ENCODE assay signal across 23 mouse cellular contexts in genomic region chr17:12485657-12486056, GRCm38 (mm10).
"Had no signal": no experiment of that assay in that cellular context is flagged by ENCODE, and none has a peak within 500 bp of the region (broad histone marks: within the 10 kb centered on the region; RNA-seq: fewer than 3 reads in every experiment).

No protein-coding gene starts in this region.

- H3K36me3 ChIP-seq: forebrain, embryonic 15.5 days; hindbrain, embryonic 13.5 days; hindbrain, embryonic 15.5 days; limb, embryonic 13.5 days; limb, embryonic 15.5 days; liver, embryonic 13.5 days had no signal

- H3K4me3 ChIP-seq: forebrain, embryonic 15.5 days; hindbrain, embryonic 13.5 days; hindbrain, embryonic 15.5 days; limb, embryonic 13.5 days; limb, embryonic 15.5 days; liver, embryonic 13.5 days had no signal

- H3K9ac ChIP-seq: forebrain, embryonic 15.5 days; forebrain, postnatal 0 days; hindbrain, embryonic 13.5 days; hindbrain, embryonic 15.5 days; limb, embryonic 13.5 days; limb, embryonic 15.5 days; liver, embryonic 13.5 days had no signal

- H3K9me3 ChIP-seq: forebrain, embryonic 15.5 days; hindbrain, embryonic 13.5 days; hindbrain, embryonic 15.5 days; limb, embryonic 13.5 days; limb, embryonic 15.5 days; liver, embryonic 13.5 days had no signal

- H3K4me1 ChIP-seq: forebrain, embryonic 15.5 days; hindbrain, embryonic 13.5 days; hindbrain, embryonic 15.5 days; limb, embryonic 13.5 days; limb, embryonic 15.5 days; liver, embryonic 13.5 days had no signal

- ATAC-seq: forebrain, embryonic 15.5 days; forebrain, postnatal 0 days; hindbrain, postnatal 0 days had no signal

- H3K27ac ChIP-seq: forebrain, embryonic 15.5 days; hindbrain, embryonic 13.5 days; hindbrain, embryonic 15.5 days; hindbrain, postnatal 0 days; limb, embryonic 13.5 days; limb, embryonic 15.5 days; liver, embryonic 13.5 days had no signal

- DNase-seq: forebrain, postnatal 0 days; gastrocnemius, postnatal 14 days; gastrocnemius, postnatal 36 days; heart, adult 18-20 months; heart, postnatal 10 days; heart, postnatal 36 days; kidney, adult 18-20 months; kidney, adult 8-10 months; kidney, postnatal 10 days; kidney, postnatal 25 days; kidney, postnatal 4 days; layer of hippocampus, adult 9-11 months; layer of hippocampus, postnatal 36 days; left cerebral cortex, postnatal 4 days; liver, embryonic 13.5 days had no signal

- H3K27me3 ChIP-seq: forebrain, embryonic 15.5 days; hindbrain, embryonic 13.5 days; hindbrain, embryonic 15.5 days; limb, embryonic 13.5 days; limb, embryonic 15.5 days; liver, embryonic 13.5 days had no signal

- H3K4me2 ChIP-seq: forebrain, embryonic 15.5 days; heart, embryonic 11.5 days; hindbrain, embryonic 13.5 days; hindbrain, embryonic 15.5 days; limb, embryonic 13.5 days; limb, embryonic 15.5 days; liver, embryonic 11.5 days; liver, embryonic 13.5 days had no signal
